Mouse (Mus musculus): ENCODE data around the gene Atp2c1. TPM values are rescaled to one million over a fixed set of nuclear protein-coding genes. Genes with fewer than 3 reads are reported as not detected.

Atp2c1 gene
- polyA plus RNA-seq, 1 experiment from 2014 or later, result 65.3 TPM

DNA sequence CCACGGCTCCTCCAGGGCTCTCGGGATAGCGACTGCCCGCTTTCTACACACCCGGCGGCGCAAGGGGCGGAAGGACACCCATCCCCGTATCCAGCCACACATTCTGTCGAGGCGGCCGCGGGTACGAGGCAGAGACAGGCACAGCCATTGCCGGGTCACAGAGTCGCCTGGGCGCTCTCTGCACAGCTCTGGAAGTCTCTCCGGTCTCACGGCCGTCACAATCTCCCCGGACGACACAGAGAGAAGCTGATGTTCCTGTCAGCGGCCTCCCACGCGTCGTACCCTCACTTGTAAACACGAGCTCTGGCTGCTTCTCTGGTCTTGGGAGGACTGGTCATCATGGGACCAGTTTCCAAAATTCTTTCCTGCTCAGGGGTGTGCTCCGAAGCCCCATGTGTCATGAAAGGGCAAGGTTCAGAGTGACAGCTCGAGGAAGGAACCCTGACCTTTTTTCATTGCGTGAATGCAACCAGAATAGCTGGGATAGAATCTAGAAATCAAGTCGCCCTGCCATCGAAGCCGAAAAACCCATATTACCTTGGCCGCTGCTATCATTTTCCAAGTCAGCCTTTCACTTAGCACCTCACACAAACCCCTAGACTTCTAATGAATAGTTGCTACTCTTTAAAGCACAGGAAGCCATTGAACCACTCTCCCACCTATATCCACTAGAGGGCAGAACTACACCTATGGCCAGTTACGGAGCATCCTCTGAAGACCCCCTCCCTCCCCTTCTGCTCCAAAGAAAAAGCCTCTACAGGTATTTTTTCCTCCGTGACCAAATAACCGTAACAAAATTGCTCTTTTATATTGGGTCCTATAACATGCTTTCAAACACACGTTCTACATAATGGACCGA is 31.6 kb downstream of the Atp2c1 start:
- Histone ChIP-seq H3K27ac (ENCODE audit: low read depth, low read length) (peak overlapping the region; percentile 97), H3K4me1 (replicated peaks; ENCODE audit: control insufficient read depth, insufficient read depth, low read length) (no peaks in the 10 kb centered on the region), H3K9ac (ENCODE audit: low read depth, low read length) (peak overlapping the region; percentile 93), H3K9me3 (ENCODE audit: control insufficient read depth, low read length) (no peaks in the 10 kb centered on the region), H3K4me3 (ENCODE audit: low read depth, low read length) (peak overlapping the region; percentile 68), H3K4me2 (replicated peaks; ENCODE audit: low read depth, low read length) (peak overlapping the region; percentile 87), H3K36me3 (ENCODE audit: control insufficient read depth, insufficient read depth, low read length) (no peaks in the 10 kb centered on the region), H3K27me3 (ENCODE audit: control insufficient read depth, insufficient read depth, low read length) (no peaks in the 10 kb centered on the region)
- WGBS, result 1% methylated on average over 39 of the region's 39 CpGs
- ATAC-seq (ENCODE audit: low FRiP score), result peak; percentile 73
- DNase-seq (ENCODE audit: low spot score), result peak; percentile 80

DNA sequence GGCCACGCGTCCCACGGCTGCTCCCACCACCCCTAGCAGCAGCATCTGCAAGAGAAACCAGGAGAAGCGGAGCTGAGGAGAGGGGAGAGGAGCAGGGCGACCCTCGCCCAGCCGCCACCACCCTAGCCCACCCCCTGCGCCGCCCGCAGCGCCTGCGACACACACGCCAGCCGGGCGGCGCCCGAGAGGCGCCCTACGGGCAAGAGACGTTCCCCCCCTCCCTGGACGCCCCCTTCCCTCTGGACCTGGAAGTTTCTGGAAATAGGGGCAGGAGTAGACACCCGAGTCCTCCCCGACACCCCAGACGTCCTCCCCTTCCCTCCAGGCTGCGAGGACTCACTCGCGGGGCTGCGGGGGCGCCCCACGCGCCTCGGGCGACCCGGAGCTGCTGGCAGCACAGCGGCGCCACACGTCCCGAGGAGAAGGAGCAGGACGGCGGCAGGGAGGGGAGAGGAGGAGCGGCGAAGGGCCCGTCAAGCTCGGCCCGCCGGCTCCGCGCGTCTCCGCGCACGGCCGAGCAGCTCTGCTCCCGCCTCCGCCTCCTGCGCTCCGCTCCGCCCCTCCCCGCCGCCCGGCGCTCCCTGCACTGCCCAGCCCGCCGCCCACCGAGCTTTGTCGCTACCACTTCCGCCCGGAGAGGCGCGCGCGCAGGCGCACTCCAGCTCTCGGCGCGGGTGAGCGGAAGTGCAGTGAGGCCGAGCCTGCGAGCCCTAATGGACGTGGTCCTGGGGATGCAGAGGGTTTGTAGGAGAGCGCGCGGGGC is 32.4 kb downstream of the Atp2c1 start:
- Histone ChIP-seq H3K4me3 (ENCODE audit: low read depth, low read length) (peak overlapping the region; percentile 68), H3K9ac (ENCODE audit: low read depth, low read length) (peak overlapping the region; percentile 93), H3K9me3 (ENCODE audit: control insufficient read depth, low read length) (no peaks in the 10 kb centered on the region), H3K36me3 (ENCODE audit: control insufficient read depth, insufficient read depth, low read length) (no peaks in the 10 kb centered on the region), H3K27ac (ENCODE audit: low read depth, low read length) (peak overlapping the region; percentile 97), H3K27me3 (ENCODE audit: control insufficient read depth, insufficient read depth, low read length) (no peaks in the 10 kb centered on the region), H3K4me2 (replicated peaks; ENCODE audit: low read depth, low read length) (peak overlapping the region; percentile 87), H3K4me1 (replicated peaks; ENCODE audit: control insufficient read depth, insufficient read depth, low read length) (no peaks in the 10 kb centered on the region)
- ATAC-seq (ENCODE audit: low FRiP score) (peak; percentile 99), DNase-seq (ENCODE audit: low spot score) (peak; percentile 96)
- whole genome bisulfite sequencing, result under 1% methylated on average over 56 of the region's 83 CpGs

DNA sequence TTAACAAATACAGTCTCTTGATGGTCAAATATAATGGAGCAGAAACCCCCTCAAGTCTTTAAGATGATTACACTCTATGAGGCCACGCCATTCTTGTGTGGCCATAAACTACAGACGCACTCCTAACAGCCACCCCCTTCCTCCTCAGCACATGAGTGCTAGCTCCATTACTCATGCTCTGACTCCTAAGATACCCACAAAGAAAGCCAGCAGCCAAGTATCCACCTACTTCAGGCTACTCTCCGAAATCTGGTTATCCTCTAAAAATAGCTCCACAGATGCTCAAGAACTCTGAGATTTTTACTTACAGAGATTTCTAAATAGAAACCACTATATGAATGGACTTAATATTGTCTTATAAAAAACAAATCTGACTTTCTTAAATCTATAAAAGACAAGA is 34.4 kb downstream of the Atp2c1 start:
- WGBS, result 84% methylated on average over 3 of the region's 3 CpGs
- Histone ChIP-seq H3K9ac (ENCODE audit: low read depth, low read length) (no peak overlapping the region), H3K4me3 (ENCODE audit: low read depth, low read length) (no peak overlapping the region), H3K27ac (ENCODE audit: low read depth, low read length) (no peak overlapping the region), H3K4me2 (replicated peaks; ENCODE audit: low read depth, low read length) (no peak overlapping the region), H3K4me1 (replicated peaks; ENCODE audit: control insufficient read depth, insufficient read depth, low read length) (no peaks in the 10 kb centered on the region), H3K9me3 (ENCODE audit: control insufficient read depth, low read length) (no peaks in the 10 kb centered on the region), H3K36me3 (ENCODE audit: control insufficient read depth, insufficient read depth, low read length) (no peaks in the 10 kb centered on the region), H3K27me3 (ENCODE audit: control insufficient read depth, insufficient read depth, low read length) (no peaks in the 10 kb centered on the region)
- DNase-seq (ENCODE audit: low spot score) (no peak), ATAC-seq (ENCODE audit: low FRiP score) (no peak)

DNA sequence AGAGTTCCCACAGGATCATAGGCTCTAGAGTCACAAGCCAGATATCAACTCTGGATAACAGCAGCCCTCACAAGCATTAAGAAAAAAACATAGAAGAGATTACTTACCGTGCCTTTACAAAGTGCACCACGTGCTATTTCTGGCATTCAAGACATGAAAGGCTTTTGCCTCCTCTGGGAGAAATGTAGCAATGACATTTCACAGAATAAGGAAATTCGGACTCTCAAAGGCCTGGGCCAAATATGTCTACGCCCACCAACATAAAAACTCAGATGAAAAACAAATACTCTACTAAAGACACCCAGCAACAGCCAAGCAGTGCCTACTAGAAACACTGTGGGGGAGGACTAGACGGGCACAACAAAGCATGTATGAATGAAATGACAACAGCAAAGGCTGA is 38.8 kb downstream of the Atp2c1 start:
- no peaks in the 10 kb centered on the region for H3K36me3 ChIP-seq (ENCODE audit: control insufficient read depth, insufficient read depth, low read length)
- 79% methylated on average over 5 of the region's 5 CpGs for WGBS
- no peak overlapping the region for H3K4me3 ChIP-seq (ENCODE audit: low read depth, low read length)
- no peaks in the 10 kb centered on the region for H3K27me3 ChIP-seq (ENCODE audit: control insufficient read depth, insufficient read depth, low read length)
- no peak overlapping the region for H3K4me2 ChIP-seq (replicated peaks; ENCODE audit: low read depth, low read length)
- H3K9me3 ChIP-seq (ENCODE audit: control insufficient read depth, low read length), result no peaks in the 10 kb centered on the region
- ATAC-seq (ENCODE audit: low FRiP score) (no peak), DNase-seq (ENCODE audit: low spot score) (no peak)
- H3K9ac ChIP-seq (ENCODE audit: low read depth, low read length), result no peak overlapping the region
- no peaks in the 10 kb centered on the region for H3K4me1 ChIP-seq (replicated peaks; ENCODE audit: control insufficient read depth, insufficient read depth, low read length)
- no peak overlapping the region for H3K27ac ChIP-seq (ENCODE audit: low read depth, low read length)

DNA sequence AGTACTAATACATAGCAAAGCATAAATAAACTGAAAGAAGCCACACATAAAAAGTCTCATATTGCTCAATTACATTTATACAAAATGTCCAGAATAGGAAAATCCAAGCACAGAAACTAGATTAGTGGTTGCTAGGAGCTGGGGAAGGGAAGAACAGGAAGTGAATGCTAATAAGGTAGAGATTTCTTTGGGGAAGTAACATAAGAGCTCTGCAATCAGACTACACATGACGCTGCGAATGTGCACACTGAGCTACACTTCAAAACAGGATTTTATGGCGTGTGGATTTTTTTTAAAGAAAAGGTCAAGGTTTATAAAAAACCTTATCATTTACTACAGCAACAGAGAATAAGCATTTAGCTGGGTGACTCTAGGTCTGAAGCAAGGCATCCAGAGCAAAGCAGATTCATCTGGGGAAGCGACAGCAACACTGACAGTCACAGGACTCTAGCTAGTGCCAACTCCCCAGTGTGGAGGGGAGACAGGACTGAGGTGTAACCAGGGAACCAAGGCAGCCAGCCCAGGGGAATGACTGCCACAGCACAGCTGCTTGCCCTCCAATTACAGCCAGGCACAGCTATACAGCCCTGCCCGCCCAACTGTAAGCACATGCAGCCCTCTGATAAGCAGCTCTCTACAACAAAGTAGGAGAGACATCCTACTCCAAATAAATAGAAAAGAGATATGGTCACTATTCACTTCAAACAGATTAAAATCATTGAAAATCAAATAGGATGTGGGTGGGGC is 42.6 kb downstream of the Atp2c1 start:
- DNase-seq (ENCODE audit: low spot score) (no peak), ATAC-seq (ENCODE audit: low FRiP score) (no peak)
- Histone ChIP-seq H3K9me3 (ENCODE audit: control insufficient read depth, low read length) (no peaks in the 10 kb centered on the region), H3K27ac (ENCODE audit: low read depth, low read length) (no peak overlapping the region), H3K4me1 (replicated peaks; ENCODE audit: control insufficient read depth, insufficient read depth, low read length) (no peaks in the 10 kb centered on the region), H3K36me3 (ENCODE audit: control insufficient read depth, insufficient read depth, low read length) (no peaks in the 10 kb centered on the region), H3K27me3 (ENCODE audit: control insufficient read depth, insufficient read depth, low read length) (no peaks in the 10 kb centered on the region), H3K9ac (ENCODE audit: low read depth, low read length) (no peak overlapping the region), H3K4me3 (ENCODE audit: low read depth, low read length) (no peak overlapping the region), H3K4me2 (replicated peaks; ENCODE audit: low read depth, low read length) (no peak overlapping the region)
- WGBS, result 85% methylated on average over 5 of the region's 5 CpGs

DNA sequence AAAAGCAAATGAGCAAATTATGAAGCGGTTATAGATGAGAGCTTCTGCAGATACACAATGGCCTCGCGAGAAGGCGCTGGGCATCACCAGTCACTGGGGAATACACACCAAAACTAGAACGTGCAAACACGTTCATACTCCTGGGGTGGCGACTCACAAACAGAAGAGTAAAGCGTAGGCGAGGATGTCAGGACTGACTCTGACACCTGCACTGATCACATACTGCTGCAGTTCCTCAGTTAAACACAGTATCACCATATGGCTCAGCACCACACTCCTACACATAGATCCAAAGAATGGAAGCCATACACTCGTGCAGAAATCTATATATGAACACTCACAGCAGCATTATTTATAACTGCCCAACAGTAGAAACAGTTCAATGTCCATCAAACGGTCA is 43.2 kb downstream of the Atp2c1 start:
- Histone ChIP-seq H3K27me3 (ENCODE audit: control insufficient read depth, insufficient read depth, low read length) (no peaks in the 10 kb centered on the region), H3K4me3 (ENCODE audit: low read depth, low read length) (no peak overlapping the region), H3K36me3 (ENCODE audit: control insufficient read depth, insufficient read depth, low read length) (no peaks in the 10 kb centered on the region), H3K27ac (ENCODE audit: low read depth, low read length) (no peak overlapping the region), H3K9ac (ENCODE audit: low read depth, low read length) (no peak overlapping the region), H3K4me2 (replicated peaks; ENCODE audit: low read depth, low read length) (no peak overlapping the region), H3K9me3 (ENCODE audit: control insufficient read depth, low read length) (no peaks in the 10 kb centered on the region), H3K4me1 (replicated peaks; ENCODE audit: control insufficient read depth, insufficient read depth, low read length) (no peaks in the 10 kb centered on the region)
- ATAC-seq (ENCODE audit: low FRiP score), result no peak
- 92% methylated on average over 11 of the region's 11 CpGs for WGBS
- DNase-seq (ENCODE audit: low spot score), result no peak

DNA sequence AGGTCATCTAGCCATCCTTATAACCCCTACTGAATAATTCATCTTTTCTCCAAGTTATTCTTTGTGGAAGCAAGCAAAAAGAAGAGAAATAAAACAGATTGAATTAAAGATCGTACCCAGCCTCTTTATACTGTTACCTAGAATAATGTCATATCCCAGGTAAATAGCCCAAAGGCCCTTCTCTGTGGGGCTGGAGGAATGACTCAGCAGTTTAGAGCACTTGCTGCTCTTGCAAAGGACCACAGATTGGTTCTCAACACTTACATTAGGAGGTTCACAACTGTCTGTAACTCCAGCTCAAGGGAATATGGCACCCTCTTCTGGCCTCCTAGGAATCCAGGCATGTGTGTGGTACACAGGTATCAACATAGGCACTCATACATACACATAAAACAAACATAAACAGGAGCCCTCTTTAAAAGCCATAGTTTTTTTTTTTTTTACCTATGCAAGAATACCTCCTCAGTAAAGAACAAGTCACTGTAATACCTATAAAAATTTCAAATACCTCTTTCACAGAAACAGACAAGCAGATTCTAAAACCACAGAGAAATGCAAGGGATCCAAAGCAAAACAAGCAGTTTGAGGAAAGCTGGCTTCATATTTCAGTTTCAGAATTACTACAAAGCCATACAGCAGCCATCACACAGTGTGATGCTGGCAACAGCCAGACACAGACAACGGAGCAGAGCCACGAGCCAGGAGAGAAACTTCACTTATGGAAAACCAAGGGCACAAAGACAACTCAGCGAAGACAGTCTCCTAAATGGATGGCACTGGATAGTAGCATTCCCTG is 44.2 kb downstream of the Atp2c1 start:
- H3K27me3 ChIP-seq (ENCODE audit: control insufficient read depth, insufficient read depth, low read length), result no peaks in the 10 kb centered on the region
- H3K4me3 ChIP-seq (ENCODE audit: low read depth, low read length), result no peak overlapping the region
- WGBS, result 96% methylated on average over 4 of the region's 4 CpGs
- H3K36me3 ChIP-seq (ENCODE audit: control insufficient read depth, insufficient read depth, low read length), result no peaks in the 10 kb centered on the region
- DNase-seq (ENCODE audit: low spot score) (no peak), ATAC-seq (ENCODE audit: low FRiP score) (no peak)
- H3K9ac ChIP-seq (ENCODE audit: low read depth, low read length), result no peak overlapping the region
- H3K9me3 ChIP-seq (ENCODE audit: control insufficient read depth, low read length), result no peaks in the 10 kb centered on the region
- no peak overlapping the region for H3K4me2 ChIP-seq (replicated peaks; ENCODE audit: low read depth, low read length)
- no peak overlapping the region for H3K27ac ChIP-seq (ENCODE audit: low read depth, low read length)
- H3K4me1 ChIP-seq (replicated peaks; ENCODE audit: control insufficient read depth, insufficient read depth, low read length), result no peaks in the 10 kb centered on the region

DNA sequence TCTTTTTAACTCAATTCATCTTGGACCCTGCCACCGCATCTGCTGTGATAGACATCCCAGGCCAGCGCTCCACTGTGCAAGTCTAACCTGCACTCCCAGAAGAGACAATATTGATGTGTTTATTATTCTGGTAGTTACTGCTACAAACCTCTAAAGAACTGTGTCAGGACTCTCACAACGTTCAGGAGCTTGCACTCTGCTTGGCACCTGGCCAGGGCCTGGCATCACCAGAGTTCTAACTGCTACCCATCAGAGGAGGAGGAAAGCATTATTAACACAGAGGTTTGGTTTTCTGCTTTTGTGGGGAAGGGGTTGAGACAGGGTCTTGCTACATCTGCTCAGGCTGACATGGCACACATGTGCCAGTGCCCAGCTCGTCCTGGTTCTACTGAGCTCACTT is 45.0 kb downstream of the Atp2c1 start:
- no peaks in the 10 kb centered on the region for H3K4me1 ChIP-seq (replicated peaks; ENCODE audit: control insufficient read depth, insufficient read depth, low read length)
- no peak overlapping the region for H3K9ac ChIP-seq (ENCODE audit: low read depth, low read length)
- WGBS, result 81% methylated on average over 4 of the region's 4 CpGs
- H3K27ac ChIP-seq (ENCODE audit: low read depth, low read length), result no peak overlapping the region
- no peaks in the 10 kb centered on the region for H3K27me3 ChIP-seq (ENCODE audit: control insufficient read depth, insufficient read depth, low read length)
- no peak overlapping the region for H3K4me2 ChIP-seq (replicated peaks; ENCODE audit: low read depth, low read length)
- ATAC-seq (ENCODE audit: low FRiP score) (no peak), DNase-seq (ENCODE audit: low spot score) (no peak)
- no peaks in the 10 kb centered on the region for H3K9me3 ChIP-seq (ENCODE audit: control insufficient read depth, low read length)
- no peak overlapping the region for H3K4me3 ChIP-seq (ENCODE audit: low read depth, low read length)
- no peaks in the 10 kb centered on the region for H3K36me3 ChIP-seq (ENCODE audit: control insufficient read depth, insufficient read depth, low read length)

Data from hindbrain, embryonic 11.5 days (tissue).